Mouse (Mus musculus) neural tube, embryonic 15.5 days (tissue): ENCODE measurements around the gene Batf2. TPM values are rescaled to one million over a fixed set of nuclear protein-coding genes. Genes with fewer than 3 reads are reported as not detected.

ENCODE experiments used
- ATAC-seq: fragments of 200-750 bp; cut with Nextera tagmentation; 2 replicates; pipeline ENCODE4 v1.8.0; 2017; ENCODE audit warnings: mild to moderate bottlenecking, moderate TSS enrichment, moderate library complexity; ENCODE audit not compliant: low FRiP score
- H3K27ac ChIP-seq: fragments of 300-500 bp; sonication (generic); replicated peaks from 2 replicates; pipeline ENCODE4 v1.5.1; 2015; ENCODE audit warnings: mild to moderate bottlenecking, inconsistent platforms
- H3K27me3 ChIP-seq: fragments of 300-500 bp; sonication (generic); replicated peaks from 2 replicates; pipeline ENCODE4 v1.6.1; 2015; ENCODE audit warnings: inconsistent platforms
- H3K36me3 ChIP-seq: fragments of 300-500 bp; sonication (generic); 2 replicates; pipeline ENCODE4 v1.6.1; 2015; ENCODE audit warnings: inconsistent platforms
- H3K4me1 ChIP-seq: fragments of 300-500 bp; sonication (generic); 2 replicates; pipeline ENCODE4 v1.6.1; 2015; ENCODE audit warnings: inconsistent platforms
- H3K4me2 ChIP-seq: fragments of 300-500 bp; sonication (generic); 2 replicates; pipeline ENCODE4 v1.6.1; 2015; ENCODE audit warnings: inconsistent platforms, mild to moderate bottlenecking, moderate library complexity
- H3K4me3 ChIP-seq: fragments of 300-500 bp; sonication (generic); replicated peaks from 2 replicates; pipeline ENCODE4 v1.5.1; 2015; ENCODE audit warnings: mild to moderate bottlenecking, inconsistent platforms
- H3K9ac ChIP-seq: fragments of 300-500 bp; sonication (generic); replicated peaks from 2 replicates; pipeline ENCODE4 v1.6.1; 2015; ENCODE audit warnings: mild to moderate bottlenecking, inconsistent platforms
- H3K9me3 ChIP-seq: fragments of 300-500 bp; sonication (generic); replicated peaks from 2 replicates; pipeline ENCODE4 v1.6.1; 2016; ENCODE audit warnings: inconsistent platforms
- WGBS: fragments of 180-500 bp; shearing (Covaris S2); methylation state at CpG from one replicate; pipeline ENCODE4 v1.1.7; 2015; ENCODE audit warnings: mixed read lengths; 5-methylcytosine and 5-hydroxymethylcytosine counted together
- polyA plus RNA-seq: library from polyadenylated mRNA; unstranded; fragments of >200 nt; fragmentation: Nextera tagmentation; extraction: Ambion mirVana; gene quantifications from 2 replicates; pipeline ENCODE4 v1.2.1, GENCODE M21; 2015

Batf2 gene
- polyA plus RNA-seq, 1 experiment from 2014 or later: not detected

DNA sequence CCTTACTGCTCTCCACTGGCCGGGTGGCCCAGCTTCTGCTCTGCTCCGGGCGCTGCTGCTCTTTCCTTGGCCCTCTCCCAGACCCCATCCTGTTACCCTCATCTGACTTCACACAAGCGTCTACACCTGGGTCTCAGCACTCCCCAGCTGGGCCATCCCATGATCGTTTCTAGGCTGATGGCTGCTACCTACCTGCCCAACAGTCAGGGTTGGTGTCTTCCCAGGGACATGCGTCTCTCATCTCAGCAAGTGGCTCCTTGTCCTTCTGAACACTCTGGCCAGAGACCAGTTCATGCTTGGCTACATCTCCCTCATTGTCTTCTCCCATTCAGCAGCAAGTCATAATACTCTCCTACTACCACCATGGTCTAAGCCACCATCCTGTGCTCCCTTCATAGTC lies 1.1 kb upstream of the Batf2 start:
- peak overlapping the region; percentile 87 for H3K4me2 ChIP-seq
- peak overlapping the region; percentile 92 for H3K9ac ChIP-seq
- peaks cover 19% of the 10 kb centered on the region for H3K4me1 ChIP-seq
- H3K27me3 ChIP-seq: no peaks in the 10 kb centered on the region
- peak overlapping the region; percentile 100 for H3K27ac ChIP-seq
- WGBS: 96% methylated on average over 6 of the region's 6 CpGs
- no peaks in the 10 kb centered on the region for H3K9me3 ChIP-seq
- no peak for ATAC-seq
- peaks cover 27% of the 10 kb centered on the region for H3K36me3 ChIP-seq
- H3K4me3 ChIP-seq: peak overlapping the region; percentile 72

DNA sequence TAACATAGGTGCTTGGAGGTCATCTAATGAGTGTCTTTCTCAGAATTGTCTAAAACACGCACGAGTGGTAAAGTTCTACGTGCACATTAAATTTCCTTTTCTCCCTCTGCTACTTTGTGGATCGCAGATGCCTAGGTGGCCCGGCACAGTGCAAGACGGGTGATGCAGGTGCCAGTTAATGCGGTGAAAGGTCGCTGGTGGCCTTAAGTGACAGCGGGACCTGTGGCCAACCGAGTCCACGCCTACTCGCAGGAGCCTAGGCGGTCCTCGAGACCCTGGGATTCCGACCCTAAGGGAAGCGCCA lies 457 bp upstream of the Batf2 start:
- WGBS: 5% methylated on average over 16 of the region's 16 CpGs
- H3K27ac ChIP-seq: peak overlapping the region; percentile 100
- H3K9me3 ChIP-seq: no peaks in the 10 kb centered on the region
- H3K4me1 ChIP-seq: peaks cover 19% of the 10 kb centered on the region
- H3K36me3 ChIP-seq: peaks cover 21% of the 10 kb centered on the region
- peak overlapping the region; percentile 87 for H3K4me2 ChIP-seq
- H3K4me3 ChIP-seq: peak overlapping the region; percentile 72
- ATAC-seq: no peak
- peak overlapping the region; percentile 92 for H3K9ac ChIP-seq
- no peaks in the 10 kb centered on the region for H3K27me3 ChIP-seq

DNA sequence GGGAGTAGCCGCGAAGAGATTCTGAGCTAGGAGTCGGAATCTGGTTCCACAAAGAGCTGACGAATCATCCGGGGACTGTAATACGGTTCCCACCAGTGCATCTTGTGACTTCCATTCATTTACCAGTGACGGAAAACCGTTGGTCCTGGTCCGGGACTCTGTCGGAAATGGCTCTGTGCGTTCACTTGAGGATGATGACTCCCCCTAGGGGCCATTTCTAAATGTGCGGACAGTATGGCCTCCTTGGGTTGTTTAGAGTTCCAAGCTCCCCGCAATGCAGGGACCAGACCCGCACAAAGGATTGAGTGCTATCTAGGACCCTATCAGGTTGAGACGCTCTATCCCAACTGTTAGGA lies 589 bp downstream of the Batf2 start, which contains the start of gene Arl2:
TSS of gene Arl2 (minus strand) at position 155 of the 356 bp plus-strand sequence.
- H3K9ac ChIP-seq: peak within 1 kb of the TSS; percentile 92
- under 1% methylated on average over 15 of the region's 15 CpGs for WGBS
- peak; percentile 78 for ATAC-seq
- H3K4me1 ChIP-seq: peaks cover 19% of the 10 kb centered on the region
- peaks cover 12% of the 10 kb centered on the region for H3K36me3 ChIP-seq
- H3K4me2 ChIP-seq: peak within 1 kb of the TSS; percentile 87
- H3K9me3 ChIP-seq: no peaks in the 10 kb centered on the region
- H3K4me3 ChIP-seq: peak within 1 kb of the TSS; percentile 72
- H3K27me3 ChIP-seq: no peaks in the 10 kb centered on the region
- peak within 1 kb of the TSS; percentile 100 for H3K27ac ChIP-seq

DNA sequence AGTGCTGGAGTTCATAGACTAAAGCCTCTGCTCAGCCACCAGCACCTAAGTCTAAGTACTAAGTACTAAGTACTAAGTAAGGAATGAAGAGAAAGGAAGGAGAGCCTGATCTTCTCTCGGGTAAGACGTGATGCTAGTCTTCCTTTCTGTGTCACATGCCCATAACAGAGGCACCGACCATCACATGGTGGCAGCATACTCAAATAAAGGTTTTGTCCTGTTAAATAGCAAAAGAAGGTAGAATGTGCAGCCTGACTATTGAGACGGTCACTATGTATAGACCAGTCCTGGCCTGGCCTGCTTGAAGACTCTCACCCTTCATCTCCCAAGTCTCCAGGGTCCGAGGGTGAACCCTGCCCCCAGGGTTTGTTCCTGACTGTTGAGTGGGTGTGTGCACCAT lies 4.1 kb downstream of the Batf2 start:
- no peak overlapping the region for H3K4me3 ChIP-seq
- no peak overlapping the region for H3K9ac ChIP-seq
- H3K27ac ChIP-seq: no peak overlapping the region
- no peaks in the 10 kb centered on the region for H3K36me3 ChIP-seq
- 81% methylated on average over 5 of the region's 5 CpGs for WGBS
- H3K4me1 ChIP-seq: peaks cover 14% of the 10 kb centered on the region
- H3K9me3 ChIP-seq: no peaks in the 10 kb centered on the region
- ATAC-seq: no peak
- H3K4me2 ChIP-seq: no peak overlapping the region
- no peaks in the 10 kb centered on the region for H3K27me3 ChIP-seq

DNA sequence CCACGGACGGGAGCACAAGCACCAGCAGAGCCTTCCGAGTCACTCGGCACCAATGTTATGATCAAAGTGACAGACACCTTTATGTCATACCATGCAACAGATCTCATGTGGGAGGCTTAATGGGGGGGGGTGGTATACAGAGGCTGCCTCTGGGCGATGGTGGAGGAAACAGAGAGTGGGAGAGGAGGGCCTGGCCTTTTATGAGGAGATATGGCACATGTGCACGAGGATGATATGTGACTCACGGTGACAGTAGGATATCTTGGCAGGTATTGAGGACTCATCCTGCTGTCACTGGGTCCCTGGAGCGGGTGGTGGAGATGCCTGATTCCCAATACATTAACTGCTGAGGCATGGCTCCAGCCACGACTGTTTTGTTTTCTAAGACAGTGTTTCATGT lies 14.4 kb downstream of the Batf2 start:
- Histone ChIP-seq H3K27ac (no peak overlapping the region), H3K9ac (no peak overlapping the region), H3K27me3 (no peaks in the 10 kb centered on the region), H3K9me3 (no peaks in the 10 kb centered on the region), H3K36me3 (no peaks in the 10 kb centered on the region), H3K4me2 (no peak overlapping the region), H3K4me3 (no peak overlapping the region), H3K4me1 (no peaks in the 10 kb centered on the region)
- no peak for ATAC-seq
- 90% methylated on average over 9 of the region's 9 CpGs for WGBS

DNA sequence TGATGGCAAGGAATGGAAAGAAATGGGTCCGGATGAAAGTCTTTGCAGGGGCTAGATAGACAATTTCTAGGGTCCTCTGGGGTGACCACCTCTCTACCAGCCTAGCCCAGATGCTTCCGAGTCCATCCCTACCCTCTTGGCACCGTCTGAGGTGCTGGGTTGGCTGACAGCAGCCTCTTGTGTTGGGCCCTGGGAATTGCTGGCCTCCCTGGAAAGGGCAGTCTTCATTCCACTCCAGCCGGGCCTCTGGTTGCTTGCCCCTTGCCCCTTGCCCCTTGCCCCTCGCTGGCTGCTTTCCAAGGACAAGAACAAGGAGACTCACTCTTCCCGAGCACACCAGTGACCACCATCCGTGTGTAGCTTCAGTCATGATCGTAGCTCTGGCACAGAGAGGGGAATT lies 15.6 kb downstream of the Batf2 start:
- H3K36me3 ChIP-seq: no peaks in the 10 kb centered on the region
- H3K27ac ChIP-seq: no peak overlapping the region
- no peaks in the 10 kb centered on the region for H3K9me3 ChIP-seq
- no peak overlapping the region for H3K9ac ChIP-seq
- H3K4me3 ChIP-seq: no peak overlapping the region
- WGBS: 66% methylated on average over 8 of the region's 8 CpGs
- ATAC-seq: no peak
- no peak overlapping the region for H3K4me2 ChIP-seq
- H3K27me3 ChIP-seq: no peaks in the 10 kb centered on the region
- H3K4me1 ChIP-seq: no peaks in the 10 kb centered on the region

DNA sequence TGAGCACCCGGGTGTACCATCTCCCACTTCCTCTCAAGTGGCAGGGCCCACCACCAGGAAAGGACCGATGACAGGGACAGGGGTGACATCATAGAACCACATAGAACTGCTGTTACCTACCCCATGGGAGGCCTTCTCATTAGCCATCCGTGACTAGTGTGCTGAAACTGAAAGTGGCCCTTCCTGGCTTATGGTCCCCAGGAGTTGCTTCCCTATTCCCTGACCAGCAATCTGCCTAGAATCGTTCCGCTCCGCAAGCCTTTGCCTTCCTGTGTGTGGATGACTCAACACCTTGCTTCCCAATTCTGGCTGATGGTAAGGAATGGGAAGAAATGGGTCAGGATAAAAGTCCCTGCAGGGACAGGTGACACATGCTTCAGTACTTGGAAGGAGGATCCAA lies 16.4 kb downstream of the Batf2 start:
- H3K4me1 ChIP-seq: no peaks in the 10 kb centered on the region
- 70% methylated on average over 6 of the region's 6 CpGs for WGBS
- H3K36me3 ChIP-seq: no peaks in the 10 kb centered on the region
- no peak for ATAC-seq
- H3K4me2 ChIP-seq: no peak overlapping the region
- H3K4me3 ChIP-seq: no peak overlapping the region
- H3K27ac ChIP-seq: no peak overlapping the region
- H3K9me3 ChIP-seq: no peaks in the 10 kb centered on the region
- H3K9ac ChIP-seq: no peak overlapping the region
- H3K27me3 ChIP-seq: no peaks in the 10 kb centered on the region

DNA sequence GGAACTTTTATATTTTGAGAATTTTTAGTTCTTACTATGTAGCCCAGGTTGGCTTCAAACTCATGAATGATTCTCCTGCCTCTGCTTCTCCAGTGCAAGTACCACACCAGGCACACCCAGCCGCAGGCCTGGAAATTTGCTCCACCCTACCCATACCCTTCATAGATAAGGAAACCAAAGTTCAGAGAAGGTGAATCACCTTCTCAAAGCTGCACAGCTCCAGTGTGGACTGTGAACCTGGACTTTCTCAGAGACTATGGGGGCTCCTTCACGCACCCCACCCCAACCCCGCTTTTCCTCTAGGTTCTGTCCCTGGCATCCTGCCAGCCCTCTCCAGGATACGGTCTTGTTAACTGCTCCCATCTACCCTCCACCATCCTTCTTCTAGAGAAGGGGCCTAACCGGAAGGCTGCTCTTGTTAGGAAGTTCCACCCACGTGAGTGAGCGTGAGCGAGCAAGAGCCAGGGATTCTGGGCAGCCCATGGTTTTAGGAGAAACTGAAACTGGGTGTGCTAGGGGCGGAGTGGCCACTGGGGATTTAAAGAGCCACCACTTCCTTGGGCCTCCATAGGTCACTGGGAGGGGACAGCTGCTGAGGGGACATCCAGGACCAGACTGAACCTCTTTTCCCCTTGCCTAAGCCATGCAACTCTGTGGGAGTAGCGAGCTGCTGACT lies 23.2 kb downstream of the Batf2 start:
- H3K4me2 ChIP-seq: no peak overlapping the region
- H3K4me1 ChIP-seq: no peaks in the 10 kb centered on the region
- H3K4me3 ChIP-seq: no peak overlapping the region
- no peaks in the 10 kb centered on the region for H3K9me3 ChIP-seq
- H3K9ac ChIP-seq: no peak overlapping the region
- H3K36me3 ChIP-seq: no peaks in the 10 kb centered on the region
- no peak overlapping the region for H3K27ac ChIP-seq
- WGBS: 72% methylated on average over 10 of the region's 10 CpGs
- no peaks in the 10 kb centered on the region for H3K27me3 ChIP-seq
- ATAC-seq: no peak

DNA sequence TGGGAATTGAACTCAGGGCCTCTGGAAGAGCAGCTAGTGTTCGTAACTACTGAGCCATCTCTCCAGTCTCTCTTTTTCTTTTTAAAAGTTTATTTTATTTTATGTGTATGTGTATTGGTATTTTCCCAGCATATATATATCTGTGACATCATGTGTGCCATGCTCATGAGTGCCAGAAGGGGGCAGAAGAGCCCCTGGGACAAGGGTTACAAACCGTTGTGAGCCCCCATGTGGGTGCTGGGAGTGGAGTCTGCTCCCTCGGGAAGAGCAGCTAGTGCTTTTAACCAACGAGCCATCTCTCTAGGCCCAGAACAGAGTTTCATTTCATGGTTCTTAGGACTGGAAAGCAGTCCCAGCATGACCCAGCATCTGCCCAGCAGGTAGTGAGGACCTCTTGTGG lies 26.0 kb downstream of the Batf2 start:
- Histone ChIP-seq H3K4me3 (no peak overlapping the region), H3K4me2 (no peak overlapping the region), H3K27me3 (no peaks in the 10 kb centered on the region), H3K9ac (no peak overlapping the region), H3K27ac (no peak overlapping the region), H3K4me1 (no peaks in the 10 kb centered on the region), H3K9me3 (no peaks in the 10 kb centered on the region), H3K36me3 (no peaks in the 10 kb centered on the region)
- no peak for ATAC-seq
- 77% methylated on average over 4 of the region's 4 CpGs for WGBS

DNA sequence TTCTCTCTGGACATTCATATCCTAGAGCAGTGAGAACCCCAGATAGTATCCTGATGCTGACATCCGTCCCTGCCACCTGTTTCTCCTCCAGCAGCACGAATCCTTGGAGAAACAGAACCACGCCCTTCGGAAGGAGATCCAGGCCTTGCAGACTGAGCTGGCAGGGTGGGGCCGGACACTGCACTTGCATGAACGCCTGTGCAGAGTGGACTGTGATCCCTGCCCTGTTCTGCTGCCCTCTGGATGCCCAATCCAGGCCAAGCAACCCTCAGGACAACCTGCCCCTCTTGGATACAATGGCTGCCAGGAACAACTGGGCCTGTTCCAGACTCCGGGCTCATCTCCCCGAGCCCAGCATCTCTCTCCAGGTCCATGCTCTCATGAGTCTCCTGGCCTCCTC lies 30.4 kb downstream of the Batf2 start:
- Histone ChIP-seq H3K27me3 (no peaks in the 10 kb centered on the region), H3K27ac (no peak overlapping the region), H3K36me3 (no peaks in the 10 kb centered on the region), H3K9ac (no peak overlapping the region), H3K4me3 (no peak overlapping the region), H3K9me3 (no peaks in the 10 kb centered on the region), H3K4me1 (no peaks in the 10 kb centered on the region), H3K4me2 (no peak overlapping the region)
- ATAC-seq: no peak
- WGBS: 86% methylated on average over 8 of the region's 8 CpGs

DNA sequence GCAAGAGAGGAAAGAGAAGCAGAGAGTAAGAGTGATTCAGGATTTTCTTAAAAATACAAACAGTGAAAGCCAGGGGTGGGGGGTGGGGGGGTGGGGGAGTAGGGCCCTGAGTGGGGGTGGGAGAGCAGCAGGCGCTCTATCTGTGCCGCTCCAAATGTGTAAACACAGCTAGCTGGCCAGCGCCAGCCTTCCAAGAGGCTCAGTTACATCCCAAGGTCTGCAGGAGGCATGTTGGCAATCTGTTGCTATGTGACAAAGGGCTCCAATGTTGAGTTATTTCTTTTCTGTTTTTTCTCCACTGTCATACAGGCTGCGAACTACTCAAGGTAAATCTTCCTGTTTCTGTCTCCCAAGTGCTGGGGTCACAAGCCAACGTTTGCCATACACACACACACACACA lies 34.0 kb downstream of the Batf2 start:
- no peak overlapping the region for H3K4me3 ChIP-seq
- no peaks in the 10 kb centered on the region for H3K36me3 ChIP-seq
- H3K9ac ChIP-seq: no peak overlapping the region
- H3K4me2 ChIP-seq: no peak overlapping the region
- no peak for ATAC-seq
- no peak overlapping the region for H3K27ac ChIP-seq
- H3K27me3 ChIP-seq: no peaks in the 10 kb centered on the region
- no peaks in the 10 kb centered on the region for H3K9me3 ChIP-seq
- no peaks in the 10 kb centered on the region for H3K4me1 ChIP-seq
- 64% methylated on average over 5 of the region's 5 CpGs for WGBS

DNA sequence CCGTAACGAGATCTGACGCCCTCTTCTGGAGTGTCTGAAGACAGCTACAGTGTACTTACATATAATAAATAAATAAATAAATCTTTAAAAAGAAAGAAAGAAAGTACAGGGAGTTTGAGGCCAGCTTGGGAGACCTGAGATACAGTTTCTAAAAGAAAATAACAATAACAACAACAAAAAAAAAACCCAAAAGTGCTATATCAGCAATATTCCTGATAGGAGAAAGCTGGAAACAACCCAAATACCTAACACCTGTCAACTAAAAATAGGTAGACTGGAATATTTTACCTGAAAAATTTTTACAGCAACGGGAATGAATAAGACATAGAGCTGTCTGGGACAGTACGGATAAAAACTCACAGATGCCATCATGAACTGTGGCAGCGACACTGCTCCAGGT lies 38.0 kb downstream of the Batf2 start:
- 95% methylated on average over 6 of the region's 6 CpGs for WGBS
- Histone ChIP-seq H3K9ac (no peak overlapping the region), H3K9me3 (no peaks in the 10 kb centered on the region), H3K4me3 (no peak overlapping the region), H3K27ac (no peak overlapping the region), H3K4me2 (no peak overlapping the region), H3K27me3 (no peaks in the 10 kb centered on the region), H3K4me1 (no peaks in the 10 kb centered on the region), H3K36me3 (no peaks in the 10 kb centered on the region)
- no peak for ATAC-seq

DNA sequence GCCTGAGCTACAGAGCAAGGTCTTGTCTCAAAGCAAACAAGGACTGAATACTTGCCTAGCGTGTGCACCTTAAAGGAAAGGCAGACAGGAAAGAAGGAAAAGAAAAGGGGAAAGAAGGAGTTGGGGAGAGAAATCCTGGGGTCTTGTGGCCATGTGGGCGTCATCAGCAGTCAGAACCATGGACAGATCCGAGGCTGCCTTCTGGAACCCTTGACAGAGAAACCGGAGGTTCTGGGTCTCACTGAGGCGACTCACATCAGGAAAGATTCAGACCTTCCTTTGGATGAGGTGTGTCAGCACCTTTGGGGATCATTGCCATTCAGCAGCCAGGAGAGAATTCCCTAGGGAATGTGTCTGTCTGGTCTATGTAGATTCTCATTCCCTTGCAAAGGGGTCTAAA lies 40.8 kb downstream of the Batf2 start:
- no peaks in the 10 kb centered on the region for H3K4me1 ChIP-seq
- no peak overlapping the region for H3K4me2 ChIP-seq
- no peak overlapping the region for H3K27ac ChIP-seq
- no peak overlapping the region for H3K4me3 ChIP-seq
- no peaks in the 10 kb centered on the region for H3K27me3 ChIP-seq
- no peak for ATAC-seq
- 31% methylated on average over 5 of the region's 5 CpGs for WGBS
- H3K9me3 ChIP-seq: no peaks in the 10 kb centered on the region
- H3K9ac ChIP-seq: no peak overlapping the region
- H3K36me3 ChIP-seq: no peaks in the 10 kb centered on the region
